Mouse (Mus musculus): ENCODE results near the gene Tmbim4. TPM values are rescaled to one million over a fixed set of nuclear protein-coding genes. Genes with fewer than 3 reads are reported as not detected.

Gene Tmbim4
- polyA plus RNA-seq (2012; fragmentation: generic; extraction: Trizol) = 97.3 TPM
- long read RNA-seq, experiment 1, transcript Tmbim4-201 (7 exons, 904 nt) = major isoform, 91 of 104 reads
- long read RNA-seq, experiment 1, partial matches to known transcripts = 1 of 104 reads
- long read RNA-seq, experiment 1, other reads (novel, unspliced or antisense) = 9 of 104 reads
- long read RNA-seq, experiment 2, transcript Tmbim4-201 (7 exons, 904 nt) = major isoform, 21 of 23 reads
- long read RNA-seq, experiment 2, partial matches to known transcripts = 0 of 23 reads
- long read RNA-seq, experiment 2, other reads (novel, unspliced or antisense) = 1 of 23 reads

GRCm38 (mm10) chr10:120201131-120201921 lies at the start of gene Tmbim4:
Gene Tmbim4 (plus strand): TSS chr10:120201590.
- H3K4me3 ChIP-seq (ENCODE audit: insufficient read depth, poor library complexity, severe bottlenecking) = no peak within 1 kb of the TSS
- no peaks in the 10 kb centered on the region for H3K36me3 ChIP-seq (ENCODE audit: control insufficient read depth, insufficient read depth)
- no peaks in the 10 kb centered on the region for H3K27me3 ChIP-seq (ENCODE audit: control insufficient read depth, insufficient read depth, insufficient read length)
- no peak within 1 kb of the TSS for H3ac ChIP-seq (ENCODE audit: control insufficient read depth, insufficient read length, low read depth)
- TF ChIP-seq MAX (IDR thresholded peaks at IDR 0.05) (no peak), FOSL1 (IDR thresholded peaks at IDR 0.05; ENCODE audit: insufficient read depth, low read length, poor library complexity, severe bottlenecking) (no peak), USF1 (IDR thresholded peaks at IDR 0.05; ENCODE audit: low read depth) (no peak), MYOD1 (IDR thresholded peaks at IDR 0.05; ENCODE audit: control insufficient read depth, insufficient read length, low read depth) (no peak), CTCF (IDR thresholded peaks at IDR 0.05; ENCODE audit: control insufficient read depth, insufficient read depth, insufficient read length) (no peak), CEBPB (IDR thresholded peaks at IDR 0.05; ENCODE audit: low read depth) (no peak), MYOG (IDR thresholded peaks at IDR 0.05; ENCODE audit: control insufficient read depth, extremely low read depth, insufficient read length) (no peak)
- no peaks in the 10 kb centered on the region for H3K79me3 ChIP-seq (ENCODE audit: low read depth)
- no peaks in the 10 kb centered on the region for H3K79me2 ChIP-seq (ENCODE audit: control insufficient read depth, insufficient read depth)

- Histone ChIP-seq H3K27me3 (ENCODE audit: control insufficient read depth, insufficient read depth, insufficient read length) (no peaks in the 10 kb centered on the region), H3K79me2 (ENCODE audit: control insufficient read depth, insufficient read depth) (no peaks in the 10 kb centered on the region)
Observed at GRCm38 (mm10) chr10:120151672-120152071, 49.7 kb upstream of the Tmbim4 start.

GRCm38 (mm10) chr10:120153911-120154310 lies 47.5 kb upstream of the Tmbim4 start:
- TF ChIP-seq FOSL1 (IDR thresholded peaks at IDR 0.05; ENCODE audit: insufficient read depth, low read length, poor library complexity, severe bottlenecking) (no peak), USF1 (IDR thresholded peaks at IDR 0.05; ENCODE audit: low read depth) (peak; percentile 61)
- Histone ChIP-seq H3K79me3 (ENCODE audit: low read depth) (no peaks in the 10 kb centered on the region), H3K36me3 (ENCODE audit: control insufficient read depth, insufficient read depth) (no peaks in the 10 kb centered on the region), H3K4me3 (ENCODE audit: insufficient read depth, poor library complexity, severe bottlenecking) (no peak overlapping the region), H3ac (ENCODE audit: control insufficient read depth, insufficient read length, low read depth) (no peak overlapping the region), H3K79me2 (ENCODE audit: control insufficient read depth, insufficient read depth) (no peaks in the 10 kb centered on the region), H3K27me3 (ENCODE audit: control insufficient read depth, insufficient read depth, insufficient read length) (no peaks in the 10 kb centered on the region)

More at GRCm38 (mm10) chr10:120151672-120152071, 49.7 kb upstream of the Tmbim4 start:
- no peak for TF ChIP-seq MYOD1 (IDR thresholded peaks at IDR 0.05; ENCODE audit: control insufficient read depth, insufficient read length, low read depth)
- no peak for TF ChIP-seq MAX (IDR thresholded peaks at IDR 0.05)
- TF ChIP-seq CEBPB (IDR thresholded peaks at IDR 0.05; ENCODE audit: low read depth) = no peak
- TF ChIP-seq MYOG (IDR thresholded peaks at IDR 0.05; ENCODE audit: control insufficient read depth, extremely low read depth, insufficient read length) = no peak
- TF ChIP-seq CTCF (IDR thresholded peaks at IDR 0.05; ENCODE audit: control insufficient read depth, insufficient read depth, insufficient read length) = no peak
- TF ChIP-seq FOSL1 (IDR thresholded peaks at IDR 0.05; ENCODE audit: insufficient read depth, low read length, poor library complexity, severe bottlenecking) = no peak
- TF ChIP-seq USF1 (IDR thresholded peaks at IDR 0.05; ENCODE audit: low read depth) = no peak
- no peak overlapping the region for H3ac ChIP-seq (ENCODE audit: control insufficient read depth, insufficient read length, low read depth)
- H3K36me3 ChIP-seq (ENCODE audit: control insufficient read depth, insufficient read depth) = no peaks in the 10 kb centered on the region
- H3K4me3 ChIP-seq (ENCODE audit: insufficient read depth, poor library complexity, severe bottlenecking) = no peak overlapping the region
- H3K79me3 ChIP-seq (ENCODE audit: low read depth) = no peaks in the 10 kb centered on the region

GRCm38 (mm10) chr10:120160533-120160932 lies 40.9 kb upstream of the Tmbim4 start:
- TF ChIP-seq MYOD1 (IDR thresholded peaks at IDR 0.05; ENCODE audit: control insufficient read depth, insufficient read length, low read depth) (no peak), CEBPB (IDR thresholded peaks at IDR 0.05; ENCODE audit: low read depth) (no peak), CTCF (IDR thresholded peaks at IDR 0.05; ENCODE audit: control insufficient read depth, insufficient read depth, insufficient read length) (no peak), MAX (IDR thresholded peaks at IDR 0.05) (no peak), USF1 (IDR thresholded peaks at IDR 0.05; ENCODE audit: low read depth) (no peak), FOSL1 (IDR thresholded peaks at IDR 0.05; ENCODE audit: insufficient read depth, low read length, poor library complexity, severe bottlenecking) (no peak), MYOG (IDR thresholded peaks at IDR 0.05; ENCODE audit: control insufficient read depth, extremely low read depth, insufficient read length) (no peak)
- Histone ChIP-seq H3K79me3 (ENCODE audit: low read depth) (no peaks in the 10 kb centered on the region), H3K79me2 (ENCODE audit: control insufficient read depth, insufficient read depth) (no peaks in the 10 kb centered on the region), H3K27me3 (ENCODE audit: control insufficient read depth, insufficient read depth, insufficient read length) (no peaks in the 10 kb centered on the region), H3ac (ENCODE audit: control insufficient read depth, insufficient read length, low read depth) (no peak overlapping the region), H3K4me3 (ENCODE audit: insufficient read depth, poor library complexity, severe bottlenecking) (no peak overlapping the region), H3K36me3 (ENCODE audit: control insufficient read depth, insufficient read depth) (no peaks in the 10 kb centered on the region)

GRCm38 (mm10) chr10:120162840-120163239 lies 38.5 kb upstream of the Tmbim4 start:
- H3K36me3 ChIP-seq (ENCODE audit: control insufficient read depth, insufficient read depth) = no peaks in the 10 kb centered on the region
- H3K27me3 ChIP-seq (ENCODE audit: control insufficient read depth, insufficient read depth, insufficient read length) = no peaks in the 10 kb centered on the region
- no peak overlapping the region for H3K4me3 ChIP-seq (ENCODE audit: insufficient read depth, poor library complexity, severe bottlenecking)
- H3ac ChIP-seq (ENCODE audit: control insufficient read depth, insufficient read length, low read depth) = no peak overlapping the region
- H3K79me3 ChIP-seq (ENCODE audit: low read depth) = no peaks in the 10 kb centered on the region
- H3K79me2 ChIP-seq (ENCODE audit: control insufficient read depth, insufficient read depth) = no peaks in the 10 kb centered on the region
- no peak for TF ChIP-seq MYOG (IDR thresholded peaks at IDR 0.05; ENCODE audit: control insufficient read depth, extremely low read depth, insufficient read length)
- TF ChIP-seq CEBPB (IDR thresholded peaks at IDR 0.05; ENCODE audit: low read depth) = no peak
- no peak for TF ChIP-seq USF1 (IDR thresholded peaks at IDR 0.05; ENCODE audit: low read depth)
- TF ChIP-seq MYOD1 (IDR thresholded peaks at IDR 0.05; ENCODE audit: control insufficient read depth, insufficient read length, low read depth) = no peak
- no peak for TF ChIP-seq CTCF (IDR thresholded peaks at IDR 0.05; ENCODE audit: control insufficient read depth, insufficient read depth, insufficient read length)
